Mouse (Mus musculus) neural tube, embryonic 13.5 days (tissue): ENCODE measurements around the gene Lmf1. TPM values are rescaled to one million over a fixed set of nuclear protein-coding genes. Genes with fewer than 3 reads are reported as not detected.

Experiments used
- ATAC-seq: fragments of 200-750 bp; cut with Nextera tagmentation; 2 replicates; pipeline ENCODE4 v1.8.0; 2017; ENCODE audit warnings: low read depth, mild to moderate bottlenecking, moderate TSS enrichment, moderate library complexity
- H3K27ac ChIP-seq: fragments of 300-500 bp; sonication (generic); replicated peaks from 2 replicates; pipeline ENCODE4 v1.5.1; 2015; ENCODE audit warnings: moderate library complexity, mild to moderate bottlenecking, inconsistent platforms
- H3K27me3 ChIP-seq: fragments of 300-500 bp; sonication (generic); 2 replicates; pipeline ENCODE4 v1.6.1; 2015; ENCODE audit warnings: mild to moderate bottlenecking, inconsistent platforms
- H3K36me3 ChIP-seq: fragments of 300-500 bp; sonication (generic); 2 replicates; pipeline ENCODE4 v1.6.1; 2015; ENCODE audit warnings: mild to moderate bottlenecking, inconsistent platforms
- H3K4me1 ChIP-seq: fragments of 300-500 bp; sonication (generic); replicated peaks from 2 replicates; pipeline ENCODE4 v1.6.1; 2015; ENCODE audit warnings: inconsistent platforms
- H3K4me2 ChIP-seq: fragments of 300-500 bp; sonication (generic); 2 replicates; pipeline ENCODE4 v1.6.1; 2015; ENCODE audit warnings: inconsistent platforms, mild to moderate bottlenecking, moderate library complexity
- H3K4me3 ChIP-seq: fragments of 300-500 bp; sonication (generic); 2 replicates; pipeline ENCODE4 v1.5.1; 2015; ENCODE audit warnings: mild to moderate bottlenecking, inconsistent platforms
- H3K9ac ChIP-seq: fragments of 300-500 bp; sonication (generic); 2 replicates; pipeline ENCODE4 v1.6.1; 2015; ENCODE audit warnings: moderate library complexity, mild to moderate bottlenecking, inconsistent platforms
- H3K9me3 ChIP-seq: fragments of 300-500 bp; sonication (generic); 2 replicates; pipeline ENCODE4 v1.6.1; 2016; ENCODE audit warnings: inconsistent platforms
- WGBS: fragments of 180-500 bp; shearing (Covaris S2); methylation state at CpG from one replicate; pipeline ENCODE4 v1.1.7; 2015; 5-methylcytosine and 5-hydroxymethylcytosine counted together
- polyA plus RNA-seq: library from polyadenylated mRNA; unstranded; fragments of >200 nt; fragmentation: Nextera tagmentation; extraction: Ambion mirVana; gene quantifications from 2 replicates; pipeline ENCODE4 v1.2.1, GENCODE M21; 2015

Gene Lmf1
- 24.9 and 26.2 TPM in 2 replicates for polyA plus RNA-seq

- Histone ChIP-seq H3K27me3 (no peaks in the 10 kb centered on the region), H3K4me3 (peak within 1 kb of the TSS; percentile 75), H3K4me2 (peak within 1 kb of the TSS; percentile 69), H3K4me1 (peaks cover 39% of the 10 kb centered on the region), H3K27ac (peak within 1 kb of the TSS; percentile 81), H3K9ac (peak within 1 kb of the TSS; percentile 90), H3K36me3 (no peaks in the 10 kb centered on the region), H3K9me3 (no peaks in the 10 kb centered on the region)
- ATAC-seq: peak; percentile 94
- 0% methylated on average over 31 of the region's 31 CpGs for WGBS
Observed at GRCm38 (mm10) chr17:25578920-25579319, at the start of gene Lmf1. Gene Lmf1, plus strand, starts transcription at chr17:25579085.

- Histone ChIP-seq H3K27me3 (no peaks in the 10 kb centered on the region), H3K9ac (no peak overlapping the region), H3K27ac (no peak overlapping the region), H3K4me3 (no peak overlapping the region), H3K4me2 (no peak overlapping the region), H3K4me1 (no peaks in the 10 kb centered on the region), H3K36me3 (no peaks in the 10 kb centered on the region), H3K9me3 (no peaks in the 10 kb centered on the region)
- 62% methylated on average over 8 of the region's 8 CpGs for WGBS
- ATAC-seq: no peak
Observed at GRCm38 (mm10) chr17:25530357-25531022, 48.4 kb upstream of the Lmf1 start.

- Histone ChIP-seq H3K9me3 (no peaks in the 10 kb centered on the region), H3K9ac (peak overlapping the region; percentile 34; the same call in 1 of the 2 replicates), H3K27ac (peak overlapping the region; percentile 42; the same call in 1 of the 2 replicates), H3K27me3 (no peaks in the 10 kb centered on the region), H3K4me2 (peak overlapping the region; percentile 13; the same call in 1 of the 2 replicates), H3K36me3 (no peaks in the 10 kb centered on the region), H3K4me3 (no peak overlapping the region), H3K4me1 (peaks cover 9% of the 10 kb centered on the region; the same call in 1 of the 2 replicates)
- ATAC-seq: no peak
- WGBS: 53% methylated on average over 27 of the region's 27 CpGs
Observed at GRCm38 (mm10) chr17:25538945-25539875, 39.7 kb upstream of the Lmf1 start.

GRCm38 (mm10) chr17:25540731-25541130, 38.2 kb upstream of the Lmf1 start:
- WGBS: 81% methylated on average over 5 of the region's 5 CpGs

GRCm38 (mm10) chr17:25541768-25542167, 37.1 kb upstream of the Lmf1 start:
- no peaks in the 10 kb centered on the region for H3K27me3 ChIP-seq
- H3K36me3 ChIP-seq: no peaks in the 10 kb centered on the region
- H3K9ac ChIP-seq: no peak overlapping the region
- no peak overlapping the region for H3K27ac ChIP-seq
- ATAC-seq: no peak
- WGBS: 88% methylated on average over 4 of the region's 4 CpGs
- H3K4me2 ChIP-seq: no peak overlapping the region
- no peak overlapping the region for H3K4me3 ChIP-seq
- no peaks in the 10 kb centered on the region for H3K9me3 ChIP-seq
- H3K4me1 ChIP-seq: peaks cover 9% of the 10 kb centered on the region; the same call in 1 of the 2 replicates

More at GRCm38 (mm10) chr17:25540731-25541130, 38.2 kb upstream of the Lmf1 start:
- no peak for ATAC-seq
- Histone ChIP-seq H3K27ac (no peak overlapping the region), H3K36me3 (no peaks in the 10 kb centered on the region), H3K9me3 (no peaks in the 10 kb centered on the region), H3K9ac (no peak overlapping the region), H3K4me2 (no peak overlapping the region), H3K27me3 (no peaks in the 10 kb centered on the region), H3K4me1 (peaks cover 9% of the 10 kb centered on the region; the same call in 1 of the 2 replicates), H3K4me3 (no peak overlapping the region)

- no peak for ATAC-seq
- Histone ChIP-seq H3K27me3 (no peaks in the 10 kb centered on the region), H3K27ac (no peak overlapping the region), H3K36me3 (no peaks in the 10 kb centered on the region), H3K9ac (no peak overlapping the region), H3K4me2 (no peak overlapping the region), H3K9me3 (no peaks in the 10 kb centered on the region), H3K4me3 (no peak overlapping the region), H3K4me1 (no peaks in the 10 kb centered on the region)
- 37% methylated on average over 3 of the region's 3 CpGs for WGBS
Observed at GRCm38 (mm10) chr17:25547026-25547425, 31.9 kb upstream of the Lmf1 start.

- WGBS: 79% methylated on average over 5 of the region's 5 CpGs
- Histone ChIP-seq H3K4me1 (peaks cover under 1% of the 10 kb centered on the region; the same call in 1 of the 2 replicates), H3K9ac (no peak overlapping the region), H3K36me3 (no peaks in the 10 kb centered on the region), H3K27ac (no peak overlapping the region), H3K4me3 (no peak overlapping the region), H3K4me2 (no peak overlapping the region), H3K9me3 (no peaks in the 10 kb centered on the region), H3K27me3 (no peaks in the 10 kb centered on the region)
- no peak for ATAC-seq
Observed at GRCm38 (mm10) chr17:25550020-25550419, 28.9 kb upstream of the Lmf1 start.

- Histone ChIP-seq H3K4me2 (no peak overlapping the region), H3K9me3 (no peaks in the 10 kb centered on the region), H3K27me3 (no peaks in the 10 kb centered on the region), H3K9ac (no peak overlapping the region), H3K36me3 (no peaks in the 10 kb centered on the region), H3K4me3 (no peak overlapping the region), H3K27ac (no peak overlapping the region), H3K4me1 (peaks cover 14% of the 10 kb centered on the region)
- WGBS: 92% methylated on average over 11 of the region's 11 CpGs
- no peak for ATAC-seq
Observed at GRCm38 (mm10) chr17:25551313-25551712, 27.6 kb upstream of the Lmf1 start.

GRCm38 (mm10) chr17:25555159-25555558, 23.7 kb upstream of the Lmf1 start:
- Histone ChIP-seq H3K9ac (no peak overlapping the region; the same call in 1 of the 2 replicates), H3K4me1 (peaks cover 28% of the 10 kb centered on the region), H3K4me2 (no peak overlapping the region), H3K27ac (peak overlapping the region; percentile 88; the same call in 1 of the 2 replicates), H3K36me3 (no peaks in the 10 kb centered on the region), H3K9me3 (no peaks in the 10 kb centered on the region), H3K4me3 (no peak overlapping the region), H3K27me3 (no peaks in the 10 kb centered on the region)
- 63% methylated on average over 3 of the region's 3 CpGs for WGBS
- ATAC-seq: no peak

- H3K36me3 ChIP-seq: no peaks in the 10 kb centered on the region
- peak overlapping the region; percentile 88 for H3K27ac ChIP-seq
- ATAC-seq: peak; percentile 58
- peaks cover 35% of the 10 kb centered on the region for H3K4me1 ChIP-seq
- H3K9me3 ChIP-seq: no peaks in the 10 kb centered on the region
- no peaks in the 10 kb centered on the region for H3K27me3 ChIP-seq
- 5% methylated on average over 29 of the region's 29 CpGs for WGBS
- peak overlapping the region; percentile 30 for H3K4me3 ChIP-seq
- peak overlapping the region; percentile 65 for H3K4me2 ChIP-seq
- H3K9ac ChIP-seq: peak overlapping the region; percentile 68
Observed at GRCm38 (mm10) chr17:25555666-25556629, 22.9 kb upstream of the Lmf1 start.

- peak overlapping the region; percentile 30 for H3K4me3 ChIP-seq
- peaks cover 44% of the 10 kb centered on the region for H3K4me1 ChIP-seq
- ATAC-seq: peak; percentile 44
Observed at GRCm38 (mm10) chr17:25556630-25557354, 22.1 kb upstream of the Lmf1 start.

More at GRCm38 (mm10) chr17:25556630-25557354, 22.1 kb upstream of the Lmf1 start:
- Histone ChIP-seq H3K4me2 (peak overlapping the region; percentile 65), H3K27ac (peak overlapping the region; percentile 88), H3K27me3 (no peaks in the 10 kb centered on the region), H3K36me3 (no peaks in the 10 kb centered on the region), H3K9ac (peak overlapping the region; percentile 68), H3K9me3 (no peaks in the 10 kb centered on the region)
- WGBS: 8% methylated on average over 21 of the region's 21 CpGs
